Mouse (Mus musculus) CH12.LX (cell line): ENCODE measurements at regions not wholly inside any gene's neighbourhood (a gene's known extent, or its start where the extent isn't known, plus 50 kb on each side); places are given as distances from the start of the nearest gene placed in this dataset.

Source experiments
- DNase-seq: peaks from one replicate; pipeline ENCODE4 v3.0.0-alpha.2; 2013; ENCODE audit errors: extremely low read depth
- H3K27ac ChIP-seq: 2 replicates; pipeline ENCODE4 v1.5.1; 2012; ENCODE audit warnings: low read depth, mild to moderate bottlenecking, control low read depth, moderate library complexity; ENCODE audit not compliant: insufficient read depth
- H3K27me3 ChIP-seq: replicated peaks from 2 replicates; pipeline ENCODE3; 2012; ENCODE audit warnings: inconsistent platforms
- H3K36me3 ChIP-seq, 2 experiments: replicated peaks in 1 of 2; 2 replicates each; pipeline versions ENCODE3 to v1.6.1; 2012; ENCODE audit warnings: inconsistent platforms in 1 of 2, low read length in 1 of 2, mild to moderate bottlenecking in 1 of 2, mixed read lengths in 1 of 2, moderate library complexity in 1 of 2; ENCODE audit not compliant: control insufficient read depth in 1 of 2, insufficient read depth in 1 of 2
- H3K4me1 ChIP-seq, 2 experiments: 2 replicates each; pipeline ENCODE4 v1.6.1; 2012; ENCODE audit warnings: inconsistent platforms in 1 of 2, moderate library complexity in 1 of 2; ENCODE audit not compliant: insufficient read depth in 2 of 2, control insufficient read depth in 1 of 2
- H3K4me2 ChIP-seq: 2 replicates; pipeline ENCODE4 v1.6.1; 2012; ENCODE audit warnings: low read depth, mild to moderate bottlenecking, control low read depth; ENCODE audit not compliant: poor library complexity, insufficient read depth, severe bottlenecking
- H3K4me3 ChIP-seq, 3 experiments: fragments of 150-350 bp in 1 of 3; sonication (generic) in 1 of 3; replicated peaks in 1 of 3; 2 replicates each; pipeline versions ENCODE3 to v1.5.1; 2011 to 2012; ENCODE audit warnings: low read depth in 2 of 3, low read length in 2 of 3, mild to moderate bottlenecking in 2 of 3, moderate library complexity in 2 of 3, control low read depth in 1 of 3, improper control_type of control experiment in 1 of 3, inconsistent platforms in 1 of 3, mixed read lengths in 1 of 3; ENCODE audit not compliant: poor library complexity in 1 of 3
- H3K79me2 ChIP-seq: replicated peaks from 2 replicates; pipeline ENCODE4 v1.6.1; 2012; ENCODE audit warnings: mild to moderate bottlenecking, moderate library complexity; ENCODE audit not compliant: control insufficient read depth, poor library complexity, insufficient read depth, severe bottlenecking; ENCODE audit errors: extremely low read depth
- H3K9ac ChIP-seq: 2 replicates; pipeline ENCODE4 v1.6.1; 2012; ENCODE audit warnings: low read depth, mild to moderate bottlenecking, control low read depth, moderate library complexity; ENCODE audit not compliant: insufficient read depth
- H3K9me3 ChIP-seq: replicated peaks from 2 replicates; pipeline ENCODE3; 2012; ENCODE audit warnings: low read length, inconsistent platforms, mixed read lengths
- BHLHE40 ChIP-seq: IDR thresholded peaks from 2 replicates; pipeline ENCODE4 v1.6.1; 2011; ENCODE audit warnings: mild to moderate bottlenecking, low read depth, low read length, improper control_type of control experiment
- ELF1 ChIP-seq: IDR thresholded peaks from 2 replicates; pipeline ENCODE4 v1.6.1; 2014; ENCODE audit warnings: low read depth, mild to moderate bottlenecking, inconsistent platforms, low read length, improper control_type of control experiment
- ETS1 ChIP-seq: conservative IDR thresholded peaks from 2 replicates; pipeline ENCODE4 v1.6.1; 2012; ENCODE audit warnings: low read depth, mild to moderate bottlenecking, inconsistent platforms, low read length, improper control_type of control experiment, moderate library complexity
- GABPA ChIP-seq: IDR thresholded peaks from 2 replicates; pipeline ENCODE4 v1.6.1; 2012; ENCODE audit warnings: low read depth, low read length, improper control_type of control experiment, inconsistent platforms; ENCODE audit not compliant: insufficient replicate concordance
- HCFC1 ChIP-seq: IDR thresholded peaks from 2 replicates; pipeline ENCODE4 v1.6.1; 2012; ENCODE audit warnings: low read depth, mild to moderate bottlenecking, inconsistent platforms, low read length, improper control_type of control experiment
- IRF4 ChIP-seq: IDR thresholded peaks from 2 replicates; pipeline ENCODE4 v1.6.1; 2014; ENCODE audit warnings: low read depth, mild to moderate bottlenecking, inconsistent platforms, low read length, improper control_type of control experiment
- JUND ChIP-seq: conservative IDR thresholded peaks from 2 replicates; pipeline ENCODE4 v1.6.1; 2011; ENCODE audit warnings: low read depth, low read length, improper control_type of control experiment
- KAT2A ChIP-seq: IDR thresholded peaks from 2 replicates; pipeline ENCODE4 v1.6.1; 2012; ENCODE audit warnings: low read length, improper control_type of control experiment, inconsistent platforms; ENCODE audit not compliant: insufficient replicate concordance
- MAFK ChIP-seq: IDR thresholded peaks from 2 replicates; pipeline ENCODE4 v1.6.1; 2011; ENCODE audit warnings: low read length, improper control_type of control experiment; ENCODE audit not compliant: insufficient replicate concordance
- MAX ChIP-seq: IDR thresholded peaks from 2 replicates; pipeline ENCODE4 v1.6.1; 2011; ENCODE audit warnings: low read length, improper control_type of control experiment
- MAZ ChIP-seq: IDR thresholded peaks from 2 replicates; pipeline ENCODE4 v1.6.1; 2012; ENCODE audit warnings: low read depth, mild to moderate bottlenecking, inconsistent platforms, low read length, improper control_type of control experiment, moderate library complexity
- MXI1 ChIP-seq: IDR thresholded peaks from 2 replicates; pipeline ENCODE4 v1.6.1; 2011; ENCODE audit warnings: mild to moderate bottlenecking, low read depth, low read length, improper control_type of control experiment
- NELFE ChIP-seq: IDR thresholded peaks from 2 replicates; pipeline ENCODE4 v1.6.1; 2011; ENCODE audit warnings: low read depth, low read length, improper control_type of control experiment
- POLR2A ChIP-seq: IDR thresholded peaks from 2 replicates; pipeline ENCODE4 v1.6.1; 2011; ENCODE audit warnings: low read depth, mild to moderate bottlenecking, improper control_type of control experiment, low read length
- POLR2AphosphoS2 ChIP-seq: IDR thresholded peaks from 2 replicates; pipeline ENCODE4 v1.6.1; 2011; ENCODE audit warnings: low read depth, low read length, improper control_type of control experiment
- SIN3A ChIP-seq: IDR thresholded peaks from 2 replicates; pipeline ENCODE4 v1.6.1; 2012; ENCODE audit warnings: low read length, improper control_type of control experiment, inconsistent platforms
- TBP ChIP-seq: conservative IDR thresholded peaks from 2 replicates; pipeline ENCODE4 v1.6.1; 2011; ENCODE audit warnings: low read depth, low read length, improper control_type of control experiment
- ZC3H11A ChIP-seq: IDR thresholded peaks from 2 replicates; pipeline ENCODE4 v1.6.1; 2012; ENCODE audit warnings: low read depth, mild to moderate bottlenecking, inconsistent platforms, low read length, improper control_type of control experiment
- ZKSCAN1 ChIP-seq: IDR thresholded peaks from 2 replicates; pipeline ENCODE4 v1.6.1; 2012; ENCODE audit warnings: low read depth, inconsistent platforms, low read length, improper control_type of control experiment, borderline replicate concordance
- ZNF384 ChIP-seq: IDR thresholded peaks from 2 replicates; pipeline ENCODE4 v1.6.1; 2012; ENCODE audit warnings: low read depth, low read length, improper control_type of control experiment, inconsistent platforms
- dilution Hi-C: fragments of 300-500 bp; cut with MboI; formaldehyde crosslinking; loops from 2 replicates; pipeline ENCODE4 v1.14.3; 2020; ENCODE audit warnings: low sequenced_read_pairs; ENCODE audit not compliant: extremely low pct_unique_long_range_greater_than_20kb, extremely low pct_ligation_motif_present
- in situ Hi-C: fragments of 300-500 bp; cut with MboI; formaldehyde crosslinking; loops from 3 replicates; pipeline ENCODE4 v1.14.3; 2019; ENCODE audit warnings: low sequenced_read_pairs, low pct_ligation_motif_present, low pct_unique_long_range_greater_than_20kb, mixed read lengths

- H3K27me3 ChIP-seq: no peaks in the 10 kb centered on the region
- TF ChIP-seq ZKSCAN1 (no peak), MXI1 (no peak), GABPA (no peak), MAFK (no peak), ZC3H11A (no peak), ZNF384 (no peak)
- no peak overlapping the region for H3K9ac ChIP-seq
- dilution Hi-C loops: no loop called here
- no peak overlapping the region for H3K4me3 ChIP-seq
- no peak for DNase-seq
- H3K36me3 ChIP-seq: no peaks in the 10 kb centered on the region
- no peak overlapping the region for H3K27ac ChIP-seq
- in situ Hi-C loops: no loop called here
- no peak overlapping the region for H3K4me2 ChIP-seq
- peaks cover 51% of the 10 kb centered on the region for H3K9me3 ChIP-seq
- H3K4me1 ChIP-seq: no peaks in the 10 kb centered on the region
- H3K79me2 ChIP-seq: no peaks in the 10 kb centered on the region
Observed at GRCm38 (mm10) chr11:112256326-112256725, 525.7 kb upstream of the Sox9 start.

- Histone ChIP-seq H3K27ac (no peak overlapping the region), H3K4me1 (no peaks in the 10 kb centered on the region), H3K9me3 (peaks cover 73% of the 10 kb centered on the region), H3K27me3 (no peaks in the 10 kb centered on the region), H3K4me3 (no peak overlapping the region), H3K4me2 (no peak overlapping the region)
- dilution Hi-C loops: no loop called here
- no peak for TF ChIP-seq ELF1
- no peak for TF ChIP-seq MXI1
- TF ChIP-seq ZC3H11A: no peak
- TF ChIP-seq TBP: no peak
- TF ChIP-seq GABPA: no peak
- TF ChIP-seq POLR2A: no peak
- no peak for TF ChIP-seq KAT2A
- no peak for TF ChIP-seq BHLHE40
- no peak for TF ChIP-seq IRF4
- no peak for TF ChIP-seq MAZ
- TF ChIP-seq ETS1: no peak
- TF ChIP-seq SIN3A: no peak
- no peak for TF ChIP-seq HCFC1
- TF ChIP-seq NELFE: no peak
- TF ChIP-seq POLR2AphosphoS2: no peak
- TF ChIP-seq JUND: no peak
- TF ChIP-seq MAX: no peak
- TF ChIP-seq, all 38 proteins: peak for 0
- no peak for DNase-seq
- in situ Hi-C loops: no loop called here
- Histone ChIP-seq H3K79me2 (no peaks in the 10 kb centered on the region), H3K36me3 (no peaks in the 10 kb centered on the region), H3K9ac (no peak overlapping the region)
Observed at GRCm38 (mm10) chr11:112264077-112264476, 517.9 kb upstream of the Sox9 start.
